Mouse (Mus musculus) olfactory bulb, adult 2 months (tissue): ENCODE data around the gene Plcg1.

Experiments used
- CTCF ChIP-seq: fragments of 200-500 bp; IDR thresholded peaks from 2 replicates; pipeline ENCODE4 v1.5.1; 2012; ENCODE audit warnings: low read depth, mild to moderate bottlenecking, low read length, moderate library complexity; ENCODE audit not compliant: insufficient read depth
- POLR2A ChIP-seq: fragments of 200-500 bp; IDR thresholded peaks from 2 replicates; pipeline ENCODE4 v1.6.1; 2012; ENCODE audit warnings: mild to moderate bottlenecking, low read depth, low read length, moderate library complexity; ENCODE audit not compliant: insufficient read depth

DNA sequence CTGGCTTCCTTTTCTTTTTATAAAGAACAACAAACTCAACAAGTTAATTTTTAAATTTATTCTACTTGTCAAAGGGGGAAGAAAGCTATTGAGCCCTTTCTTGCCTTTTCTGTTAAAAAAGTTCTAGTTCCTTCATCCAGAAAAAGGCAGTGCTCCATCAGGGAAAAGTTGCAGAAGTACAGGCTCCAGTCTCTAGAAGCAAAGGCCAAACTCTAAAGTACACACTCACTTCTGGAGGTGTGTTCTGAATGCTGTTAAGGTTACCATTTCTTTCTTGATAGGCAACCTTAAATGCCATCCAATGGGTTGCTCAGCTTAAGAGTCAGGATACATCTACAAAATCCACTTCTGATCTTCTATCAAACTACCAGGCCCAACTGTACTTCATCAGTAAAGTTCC, 58.6 kb downstream of the Plcg1 start:
- TF ChIP-seq CTCF = no peak
- TF ChIP-seq POLR2A = no peak
